Mouse (Mus musculus) embryonic fibroblast, embryonic 13.5 days (primary cell): ENCODE results near the gene A430033K04Rik. TPM values are rescaled to one million over a fixed set of nuclear protein-coding genes. Genes with fewer than 3 reads are reported as not detected.
A peak's percentile ranks its signal among the peaks of the same experiment; 100 is the strongest.

Source experiments
- H3K27ac ChIP-seq: 2 replicates; pipeline ENCODE4 v1.5.1; 2012; ENCODE audit warnings: low read length, control low read depth, inconsistent platforms; ENCODE audit not compliant: insufficient read depth
- H3K4me1 ChIP-seq: 2 replicates; pipeline ENCODE4 v1.6.1; 2011; ENCODE audit warnings: low read length; ENCODE audit not compliant: control insufficient read depth, insufficient read depth
- H3K4me3 ChIP-seq: 2 replicates; pipeline ENCODE4 v1.5.1; 2011; ENCODE audit warnings: mild to moderate bottlenecking, control low read depth, low read length; ENCODE audit not compliant: insufficient read depth
- CTCF ChIP-seq: IDR thresholded peaks from 2 replicates; pipeline ENCODE4 v1.5.1; 2011; ENCODE audit warnings: mild to moderate bottlenecking, control low read depth, low read length, moderate library complexity, borderline replicate concordance; ENCODE audit not compliant: insufficient read depth
- POLR2A ChIP-seq: IDR thresholded peaks from 2 replicates; pipeline ENCODE4 v1.6.1; 2011; ENCODE audit warnings: low read depth, mild to moderate bottlenecking, control low read depth, low read length, moderate library complexity
- polyA plus RNA-seq: library from polyadenylated mRNA; stranded (reverse); fragments of >200 nt; gene quantifications from 2 replicates; pipeline ENCODE4 v1.2.4, GENCODE M21; 2011; ENCODE audit warnings: low read depth; ENCODE audit not compliant: missing spikeins, insufficient read length

A430033K04Rik gene
- polyA plus RNA-seq, 1 experiment, result 7.9 TPM

- Histone ChIP-seq H3K4me1 (no peaks in the 10 kb centered on the region), H3K27ac (no peak overlapping the region), H3K4me3 (no peak overlapping the region)
- TF ChIP-seq POLR2A (no peak), CTCF (0 out of 2 replicates have a peak, but pooled peaks have one; percentile 10)
These were observed 34.0 kb downstream of the A430033K04Rik start for GRCm38 (mm10) chr5:138656477-138657156.

- Histone ChIP-seq H3K4me3 (no peak overlapping the region), H3K4me1 (no peaks in the 10 kb centered on the region), H3K27ac (no peak overlapping the region)
- no peak for TF ChIP-seq CTCF
- TF ChIP-seq POLR2A, result no peak
These were observed 34.7 kb downstream of the A430033K04Rik start for GRCm38 (mm10) chr5:138657407-138657806.

GRCm38 (mm10) chr5:138657854-138658253 lies 35.2 kb downstream of the A430033K04Rik start:
- TF ChIP-seq CTCF (no peak), POLR2A (no peak)
- Histone ChIP-seq H3K4me3 (no peak overlapping the region), H3K27ac (no peak overlapping the region), H3K4me1 (no peaks in the 10 kb centered on the region)

GRCm38 (mm10) chr5:138658922-138659321 lies 36.3 kb downstream of the A430033K04Rik start:
- Histone ChIP-seq H3K4me1 (no peaks in the 10 kb centered on the region), H3K27ac (no peak overlapping the region), H3K4me3 (no peak overlapping the region)
- TF ChIP-seq CTCF, result peak; percentile 38; the same call in 1 of the 2 replicates
- no peak for TF ChIP-seq POLR2A

- Histone ChIP-seq H3K4me3 (no peak overlapping the region), H3K4me1 (no peaks in the 10 kb centered on the region), H3K27ac (no peak overlapping the region)
- no peak for TF ChIP-seq CTCF
- no peak for TF ChIP-seq POLR2A
These were observed 60.5 kb downstream of the A430033K04Rik start for GRCm38 (mm10) chr5:138683023-138683766.

- TF ChIP-seq POLR2A (no peak), CTCF (no peak)
- Histone ChIP-seq H3K27ac (no peak overlapping the region), H3K4me1 (no peaks in the 10 kb centered on the region), H3K4me3 (no peak overlapping the region)
These were observed 61.2 kb downstream of the A430033K04Rik start for GRCm38 (mm10) chr5:138683821-138684220.

- no peak overlapping the region for H3K4me3 ChIP-seq
- TF ChIP-seq CTCF, result no peak
- no peak for TF ChIP-seq POLR2A
- H3K4me1 ChIP-seq, result no peaks in the 10 kb centered on the region
- no peak overlapping the region for H3K27ac ChIP-seq
These were observed 64.8 kb downstream of the A430033K04Rik start for GRCm38 (mm10) chr5:138687453-138687852.

- Histone ChIP-seq H3K27ac (no peak overlapping the region), H3K4me3 (no peak overlapping the region), H3K4me1 (no peaks in the 10 kb centered on the region)
- TF ChIP-seq CTCF (no peak), POLR2A (no peak)
These were observed 66.6 kb downstream of the A430033K04Rik start for GRCm38 (mm10) chr5:138689254-138689653.

- Histone ChIP-seq H3K4me1 (no peaks in the 10 kb centered on the region), H3K4me3 (no peak overlapping the region), H3K27ac (no peak overlapping the region)
- TF ChIP-seq POLR2A (no peak), CTCF (no peak)
These were observed 70.4 kb downstream of the A430033K04Rik start for GRCm38 (mm10) chr5:138692936-138693570.
